Mouse (Mus musculus) erythroblast, adult 5-6 weeks (primary cell): ENCODE measurements around the gene Fkbp9. TPM values are rescaled to one million over a fixed set of nuclear protein-coding genes. Genes with fewer than 3 reads are reported as not detected.

ENCODE experiments used
- total RNA-seq, 2 experiments: library from RNA; stranded (forward) in 1 of 2; stranded (reverse) in 1 of 2; fragments of 150-400 nt in 1 of 2; fragments of 200-764, 138-1000 nt in 1 of 2; gene quantifications; 2 replicates each; pipeline versions ENCODE4 v1.2.3 to v1.2.4; 2015 to 2017; ENCODE audit warnings: low replicate concordance in 2 of 2

The Fkbp9 gene
- total RNA-seq, 2 experiments from 2014 or later = 2.5 TPM; not detected in 1

Other genes with a start within 250 kb of the Fkbp9 start
- gene Lsm5, start 127.3 kb upstream of the Fkbp9 start, total RNA-seq (2015; ENCODE audit: low replicate concordance) = 21.9 and 39.1 TPM in 2 replicates
- gene Lsm5, start 127.3 kb upstream of the Fkbp9 start, total RNA-seq (2017; ENCODE audit: low replicate concordance) = 28.7 and 34.6 TPM in 2 replicates
- 4.6 and 12.5 TPM in 2 replicates for gene Avl9, start 117.2 kb upstream of the Fkbp9 start, total RNA-seq (2015; ENCODE audit: low replicate concordance)
- gene Avl9, start 117.2 kb upstream of the Fkbp9 start, total RNA-seq (2017; ENCODE audit: low replicate concordance) = 9.7 and 13.4 TPM in 2 replicates
- 42.7 and 44.9 TPM in 2 replicates for gene Kbtbd2, start 34.2 kb upstream of the Fkbp9 start, total RNA-seq (2015; ENCODE audit: low replicate concordance)
- 172 and 196 TPM in 2 replicates for gene Kbtbd2, start 34.2 kb upstream of the Fkbp9 start, total RNA-seq (2017; ENCODE audit: low replicate concordance)
- gene Nt5c3, start 91.9 kb downstream of the Fkbp9 start, total RNA-seq (2015; ENCODE audit: low replicate concordance) = 1,582 and 1,701 TPM in 2 replicates
- 1,564 and 2,163 TPM in 2 replicates for gene Nt5c3, start 91.9 kb downstream of the Fkbp9 start, total RNA-seq (2017; ENCODE audit: low replicate concordance)
- gene Vmn1r4, start 92.0 kb downstream of the Fkbp9 start, total RNA-seq (2015; ENCODE audit: low replicate concordance) = 1.5 TPM in 1 of 2 replicates, not detected in the other
- 0.56 and 1.7 TPM in 2 replicates for gene Vmn1r4, start 92.0 kb downstream of the Fkbp9 start, total RNA-seq (2017; ENCODE audit: low replicate concordance)
- gene Vmn1r5, start 138.2 kb downstream of the Fkbp9 start, total RNA-seq (2015; ENCODE audit: low replicate concordance) = 0.77 TPM in 1 of 2 replicates, not detected in the other
- gene Vmn1r5, start 138.2 kb downstream of the Fkbp9 start, total RNA-seq (2017; ENCODE audit: low replicate concordance) = not detected in 2 replicates
- gene Vmn1r6, start 165.2 kb downstream of the Fkbp9 start, total RNA-seq (2015; ENCODE audit: low replicate concordance) = not detected in 2 replicates
- 0.09 and 0.28 TPM in 2 replicates for gene Vmn1r6, start 165.2 kb downstream of the Fkbp9 start, total RNA-seq (2017; ENCODE audit: low replicate concordance)
- gene Vmn1r7, start 193.3 kb downstream of the Fkbp9 start, total RNA-seq (2015; ENCODE audit: low replicate concordance) = not detected in 2 replicates
- not detected in 2 replicates for gene Vmn1r7, start 193.3 kb downstream of the Fkbp9 start, total RNA-seq (2017; ENCODE audit: low replicate concordance)
- gene Vmn1r8, start 200.2 kb downstream of the Fkbp9 start, total RNA-seq (2015; ENCODE audit: low replicate concordance) = not detected in 2 replicates
- not detected in 2 replicates for gene Vmn1r8, start 200.2 kb downstream of the Fkbp9 start, total RNA-seq (2017; ENCODE audit: low replicate concordance)
- gene Vmn1r9, start 234.7 kb downstream of the Fkbp9 start, total RNA-seq (2015; ENCODE audit: low replicate concordance) = not detected in 2 replicates
- gene Vmn1r9, start 234.7 kb downstream of the Fkbp9 start, total RNA-seq (2017; ENCODE audit: low replicate concordance) = 0.14 TPM in 1 of 2 replicates, not detected in the other